Mouse (Mus musculus) intestine, embryonic 14.5 days (tissue): Measurements from ENCODE around the gene P3h1. TPM values are rescaled to one million over a fixed set of nuclear protein-coding genes. Genes with fewer than 3 reads are reported as not detected.
A peak's percentile ranks its signal among the peaks of the same experiment; 100 is the strongest.

Experiments used
- ATAC-seq: fragments of 200-750 bp; cut with Nextera tagmentation; replicated peaks from 2 replicates; pipeline ENCODE4 v1.8.0; 2017; ENCODE audit warnings: low read depth, moderate number of reproducible peaks, moderate TSS enrichment, moderate library complexity; ENCODE audit not compliant: low FRiP score, low TSS enrichment
- DNase-seq: peaks from one replicate; pipeline ENCODE4 v3.0.0-alpha.2; 2018; ENCODE audit warnings: low spot score
- H3K27ac ChIP-seq: fragments of 300-500 bp; sonication (generic); 2 replicates; pipeline ENCODE4 v1.5.1; 2014; ENCODE audit warnings: low read depth, mild to moderate bottlenecking, control low read depth
- H3K27me3 ChIP-seq: fragments of 300-500 bp; sonication (generic); replicated peaks from 2 replicates; pipeline ENCODE4 v1.6.1; 2014; ENCODE audit warnings: low read length, control low read depth; ENCODE audit not compliant: control insufficient read depth, insufficient read depth
- H3K36me3 ChIP-seq: fragments of 300-500 bp; sonication (generic); 2 replicates; pipeline ENCODE4 v1.6.1; 2014; ENCODE audit warnings: low read length, control low read depth; ENCODE audit not compliant: control insufficient read depth, insufficient read depth
- H3K4me1 ChIP-seq: fragments of 300-500 bp; sonication (generic); replicated peaks from 2 replicates; pipeline ENCODE4 v1.6.1; 2014; ENCODE audit warnings: low read length, control low read depth, mixed read lengths; ENCODE audit not compliant: control insufficient read depth, insufficient read depth
- H3K4me2 ChIP-seq: fragments of 300-500 bp; sonication (generic); 2 replicates; pipeline ENCODE4 v1.6.1; 2014; ENCODE audit warnings: low read length
- H3K4me3 ChIP-seq: fragments of 300-500 bp; sonication (generic); 2 replicates; pipeline ENCODE4 v1.5.1; 2014; ENCODE audit warnings: low read depth, low read length, control low read depth, mixed read lengths
- H3K9ac ChIP-seq: fragments of 300-500 bp; sonication (generic); 2 replicates; pipeline ENCODE4 v1.6.1; 2014; ENCODE audit warnings: mild to moderate bottlenecking, low read length
- H3K9me3 ChIP-seq: fragments of 300-500 bp; sonication (generic); 2 replicates; pipeline ENCODE4 v1.6.1; 2016; ENCODE audit warnings: low read length, control low read depth; ENCODE audit not compliant: control insufficient read depth
- WGBS: fragments of 180-500 bp; shearing (Covaris S2); extraction: QIAGEN DNeasy Blood & Tissue Kit; methylation state at CpG from one replicate; pipeline ENCODE4 v1.1.7; 2014; 5-methylcytosine and 5-hydroxymethylcytosine counted together
- polyA plus RNA-seq: library from polyadenylated mRNA; unstranded; fragments of >200 nt; fragmentation: Nextera tagmentation; extraction: Ambion mirVana; gene quantifications from 2 replicates; pipeline ENCODE4 v1.2.1, GENCODE M21; 2014

Gene P3h1
- polyA plus RNA-seq, result 35.7 and 38.2 TPM in 2 replicates

DNA sequence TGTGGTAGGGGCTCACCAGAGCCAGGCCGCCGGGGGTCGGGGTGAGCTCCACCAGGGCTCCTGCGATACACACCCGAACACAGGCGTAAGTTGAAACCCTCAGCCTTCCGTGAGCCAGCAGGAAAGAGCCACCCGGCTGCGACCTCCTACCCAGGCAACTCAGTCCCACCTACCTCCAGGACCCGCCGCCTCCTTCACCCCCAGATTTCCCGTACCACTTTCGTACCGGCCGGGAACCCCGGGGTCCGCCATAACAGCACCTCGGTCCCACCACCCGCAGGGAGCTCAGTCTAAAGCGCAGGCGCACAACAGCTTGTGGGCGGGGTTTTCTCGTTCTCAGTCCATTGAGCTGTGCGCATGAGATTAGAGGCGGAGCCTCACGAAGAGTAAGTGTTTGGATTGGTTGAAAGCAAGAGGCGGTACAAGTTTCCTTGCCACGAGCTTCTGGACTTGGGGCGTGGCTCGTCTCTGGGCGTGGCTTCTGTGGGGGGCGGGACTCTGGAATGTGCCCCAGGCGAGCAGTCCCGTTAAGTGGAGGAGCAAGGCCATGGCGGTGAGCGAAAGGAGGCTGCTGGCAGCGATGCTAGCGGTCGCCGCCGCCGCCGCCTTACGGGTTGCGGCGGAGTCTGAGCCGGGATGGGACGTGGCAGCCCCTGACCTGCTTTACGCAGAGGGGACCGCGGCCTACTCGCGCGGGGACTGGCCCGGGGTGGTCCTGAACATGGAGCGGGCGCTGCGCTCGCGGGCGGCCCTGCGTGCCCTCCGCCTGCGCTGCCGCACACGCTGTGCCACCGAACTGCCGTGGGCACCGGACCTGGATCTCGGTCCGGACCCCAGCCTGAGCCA is at the start of gene P3h1, which contains the start of gene AU022252:
P3h1 (plus strand) TSS at position 506 of the 846 bp plus-strand sequence.
AU022252 (minus strand) TSS at position 303 of the 846 bp plus-strand sequence.
- H3K27me3 ChIP-seq, result no peaks in the 10 kb centered on the region
- H3K9ac ChIP-seq, result peak within 1 kb of the TSS; percentile 74
- peak; percentile 95 for ATAC-seq
- H3K36me3 ChIP-seq, result peaks cover 29% of the 10 kb centered on the region
- H3K4me3 ChIP-seq, result peak within 1 kb of the TSS; percentile 91
- peak within 1 kb of the TSS; percentile 55 for H3K27ac ChIP-seq
- peaks cover 16% of the 10 kb centered on the region for H3K4me1 ChIP-seq
- peak; percentile 99 for DNase-seq
- WGBS, result 0% methylated on average over 70 of the region's 71 CpGs
- no peaks in the 10 kb centered on the region for H3K9me3 ChIP-seq
- H3K4me2 ChIP-seq, result peak within 1 kb of the TSS; percentile 75

DNA sequence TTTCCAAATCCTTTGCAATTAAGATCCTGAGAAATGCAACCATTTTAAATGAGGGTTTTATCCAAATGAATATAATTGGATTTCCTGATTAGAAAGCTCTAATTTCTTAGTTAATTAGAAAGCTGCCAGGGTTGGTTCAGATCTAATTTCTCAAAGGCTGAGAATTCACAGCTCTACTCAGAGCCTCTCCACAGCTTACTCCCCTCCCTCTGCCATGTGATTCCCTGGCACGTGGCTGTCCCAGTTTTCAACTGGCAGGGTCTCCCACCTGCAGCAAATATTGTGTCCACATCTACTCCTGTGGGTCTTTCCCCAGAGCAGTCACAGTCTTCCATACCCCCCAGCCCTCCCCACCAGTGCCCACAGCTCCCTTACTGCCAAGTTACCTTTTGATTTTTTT is 49.2 kb upstream of the P3h1 start:
- Histone ChIP-seq H3K4me1 (no peaks in the 10 kb centered on the region), H3K4me3 (no peak overlapping the region), H3K9ac (no peak overlapping the region), H3K4me2 (no peak overlapping the region), H3K27ac (no peak overlapping the region), H3K27me3 (no peaks in the 10 kb centered on the region), H3K36me3 (no peaks in the 10 kb centered on the region), H3K9me3 (no peaks in the 10 kb centered on the region)
- 50% methylated on average over 1 of the region's 1 CpGs for WGBS
- DNase-seq (no peak), ATAC-seq (no peak)

DNA sequence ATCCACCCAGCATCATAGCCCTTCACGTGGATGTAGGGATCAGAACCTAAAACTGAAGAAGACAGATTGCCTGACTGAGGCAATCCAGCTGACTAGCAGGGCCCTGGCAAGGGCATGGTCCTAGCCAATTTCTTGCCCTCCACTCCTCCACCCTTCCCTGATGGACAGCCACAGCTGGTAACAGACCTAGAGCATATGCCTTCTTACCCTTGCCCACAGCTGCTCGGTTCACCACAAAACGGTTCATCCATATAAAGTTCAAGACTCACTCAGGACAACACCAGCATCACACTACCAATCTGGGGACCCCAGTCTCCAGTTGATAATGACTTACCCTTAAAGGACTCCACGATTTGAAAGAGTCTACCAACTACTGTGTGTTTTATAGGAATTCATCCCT is 46.9 kb upstream of the P3h1 start:
- no peak overlapping the region for H3K4me3 ChIP-seq
- no peak for DNase-seq
- no peak overlapping the region for H3K4me2 ChIP-seq
- no peaks in the 10 kb centered on the region for H3K27me3 ChIP-seq
- ATAC-seq, result no peak
- WGBS, result 87% methylated on average over 4 of the region's 4 CpGs
- H3K9me3 ChIP-seq, result no peaks in the 10 kb centered on the region
- H3K4me1 ChIP-seq, result no peaks in the 10 kb centered on the region
- H3K9ac ChIP-seq, result no peak overlapping the region
- no peak overlapping the region for H3K27ac ChIP-seq
- no peaks in the 10 kb centered on the region for H3K36me3 ChIP-seq

DNA sequence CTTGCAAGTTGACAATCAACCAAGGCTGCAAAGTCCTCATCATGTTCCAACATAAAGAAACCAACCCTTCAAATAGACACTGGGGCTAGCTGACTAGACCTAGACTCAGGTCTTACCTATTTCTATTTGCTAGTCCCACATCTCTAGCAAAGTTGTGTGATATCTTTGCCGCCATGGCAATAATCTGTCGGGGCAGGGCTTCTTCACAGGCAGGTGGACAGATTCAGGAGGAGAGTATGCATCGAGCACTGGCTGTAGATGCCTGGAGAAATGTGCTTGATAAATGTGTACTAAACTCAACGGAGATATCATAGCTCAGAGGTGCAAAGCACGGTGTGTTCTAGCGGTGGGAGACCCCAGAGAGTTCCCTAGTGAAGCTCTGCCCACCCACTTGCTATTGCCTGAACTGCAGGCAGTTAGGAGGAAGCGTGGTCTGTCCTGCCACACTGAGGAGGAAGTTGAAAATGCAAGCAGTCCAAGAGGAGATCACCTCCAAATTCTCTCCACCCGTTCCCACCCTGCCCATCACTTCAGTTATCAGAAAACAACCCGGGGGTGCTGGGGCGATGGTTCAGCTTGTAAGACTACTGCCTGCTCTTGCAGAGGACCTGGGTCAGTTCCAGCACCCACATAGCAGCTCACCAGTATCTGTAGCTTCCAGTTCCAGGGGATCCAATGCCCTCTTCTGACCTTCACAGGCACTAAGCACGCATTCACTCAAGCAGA is 44.5 kb upstream of the P3h1 start:
- Histone ChIP-seq H3K9me3 (no peaks in the 10 kb centered on the region), H3K9ac (no peak overlapping the region), H3K4me3 (no peak overlapping the region), H3K4me2 (no peak overlapping the region), H3K36me3 (no peaks in the 10 kb centered on the region), H3K27ac (no peak overlapping the region), H3K4me1 (no peaks in the 10 kb centered on the region), H3K27me3 (no peaks in the 10 kb centered on the region)
- WGBS, result 48% methylated on average over 11 of the region's 11 CpGs
- ATAC-seq, result no peak
- no peak for DNase-seq

DNA sequence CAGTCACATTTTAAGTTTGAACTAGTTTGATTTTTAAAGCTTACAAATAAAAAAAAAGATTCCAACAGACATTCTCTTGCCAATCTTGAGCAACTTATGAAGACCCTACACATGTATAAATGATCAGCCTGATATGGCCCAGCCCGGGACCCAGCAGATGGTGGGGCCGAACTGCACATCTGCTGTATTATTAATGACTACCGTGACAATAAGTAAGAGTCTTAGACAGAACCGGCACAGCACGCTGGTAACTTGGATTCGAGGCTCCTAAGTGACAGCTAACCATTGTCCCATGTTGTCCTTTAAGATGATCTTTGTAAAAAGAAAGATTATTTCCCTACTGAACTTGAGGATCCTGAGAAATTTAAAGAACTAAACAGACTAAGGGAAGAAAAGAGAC is 43.3 kb upstream of the P3h1 start:
- Histone ChIP-seq H3K36me3 (no peaks in the 10 kb centered on the region), H3K9me3 (no peaks in the 10 kb centered on the region), H3K4me3 (no peak overlapping the region), H3K4me1 (no peaks in the 10 kb centered on the region), H3K4me2 (no peak overlapping the region), H3K27me3 (no peaks in the 10 kb centered on the region), H3K27ac (no peak overlapping the region), H3K9ac (no peak overlapping the region)
- 83% methylated on average over 6 of the region's 6 CpGs for WGBS
- ATAC-seq, result no peak
- no peak for DNase-seq

DNA sequence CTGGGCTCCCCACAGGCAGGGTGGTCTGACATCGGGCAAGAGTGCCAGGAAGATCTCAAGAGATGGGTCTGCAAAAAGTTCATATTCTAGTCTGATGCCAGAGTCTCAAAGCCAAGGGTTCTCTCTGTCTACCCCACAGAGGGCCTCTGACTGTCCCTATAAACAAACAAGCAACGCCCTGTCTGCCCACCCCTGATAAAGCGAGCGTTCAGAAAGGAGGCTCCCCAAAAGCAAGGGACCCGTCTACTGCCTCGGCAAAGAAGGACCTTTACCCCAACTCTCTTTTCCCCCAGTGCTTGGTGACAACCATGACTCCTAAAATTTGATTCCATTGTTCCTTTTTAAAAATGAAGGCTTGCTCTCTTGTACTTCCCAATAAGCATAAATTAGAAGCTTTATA is 42.9 kb upstream of the P3h1 start, which contains the start of gene Ermap:
Ermap (minus strand) TSS at position 148 of the 400 bp plus-strand sequence.
- no peak within 1 kb of the TSS for H3K9ac ChIP-seq
- no peaks in the 10 kb centered on the region for H3K9me3 ChIP-seq
- H3K36me3 ChIP-seq, result no peaks in the 10 kb centered on the region
- H3K4me1 ChIP-seq, result no peaks in the 10 kb centered on the region
- H3K27ac ChIP-seq, result no peak within 1 kb of the TSS
- no peaks in the 10 kb centered on the region for H3K27me3 ChIP-seq
- WGBS, result 72% methylated on average over 6 of the region's 6 CpGs
- no peak within 1 kb of the TSS for H3K4me2 ChIP-seq
- no peak within 1 kb of the TSS for H3K4me3 ChIP-seq
- ATAC-seq (no peak), DNase-seq (no peak)

DNA sequence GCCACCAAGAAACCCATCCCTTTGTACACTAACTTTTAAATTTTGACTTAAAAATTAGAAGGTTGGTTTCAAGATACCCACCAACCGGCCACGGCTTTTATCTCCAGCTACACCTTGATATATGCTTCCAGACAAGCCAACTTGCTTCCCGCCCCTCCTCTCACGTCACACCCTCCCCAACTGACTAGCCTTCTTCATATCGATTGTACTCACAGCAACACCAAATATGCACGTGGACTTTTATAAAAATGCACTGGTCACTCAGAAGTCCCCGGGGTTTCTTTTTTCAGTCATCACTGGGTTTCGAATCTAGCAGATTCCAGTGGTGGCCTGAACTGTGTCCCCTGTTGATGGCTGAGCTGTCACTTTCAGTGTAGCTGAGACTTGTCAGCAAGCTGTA is 42.1 kb upstream of the P3h1 start:
- Histone ChIP-seq H3K4me2 (no peak overlapping the region), H3K9ac (no peak overlapping the region)
- ATAC-seq, result no peak

DNA sequence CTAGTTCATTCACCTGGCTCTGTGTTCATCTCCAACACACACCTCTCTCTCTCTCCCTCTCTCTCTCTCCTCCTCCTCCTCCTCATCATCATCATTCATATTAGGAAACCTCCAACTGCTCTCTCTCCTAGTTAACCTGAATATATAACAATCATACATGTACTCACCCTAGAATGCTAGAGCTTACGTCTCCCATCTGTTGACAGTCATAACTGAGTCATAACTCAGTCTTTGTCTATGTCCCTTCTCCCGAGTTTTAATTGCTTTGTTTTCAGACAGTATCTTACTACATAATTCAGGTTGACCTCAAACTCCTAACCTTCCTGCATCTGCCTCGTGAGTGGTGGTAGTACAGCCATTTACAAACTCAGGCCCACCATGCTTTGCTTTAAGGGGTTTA is 41.4 kb upstream of the P3h1 start:
- DNase-seq (no peak), ATAC-seq (no peak)
- Histone ChIP-seq H3K9me3 (no peaks in the 10 kb centered on the region), H3K4me1 (peaks cover 4% of the 10 kb centered on the region; the same call in 1 of the 2 replicates), H3K4me3 (no peak overlapping the region), H3K36me3 (no peaks in the 10 kb centered on the region), H3K4me2 (no peak overlapping the region), H3K27me3 (no peaks in the 10 kb centered on the region), H3K9ac (no peak overlapping the region), H3K27ac (no peak overlapping the region)
- WGBS, result 57% methylated on average over 3 of the region's 3 CpGs

More for the DNA sequence above, 42.1 kb upstream of the P3h1 start:
- Histone ChIP-seq H3K36me3 (no peaks in the 10 kb centered on the region), H3K27ac (no peak overlapping the region), H3K4me1 (no peaks in the 10 kb centered on the region), H3K4me3 (no peak overlapping the region), H3K9me3 (no peaks in the 10 kb centered on the region), H3K27me3 (no peaks in the 10 kb centered on the region)
- WGBS, result 83% methylated on average over 8 of the region's 8 CpGs
- no peak for DNase-seq
